Mouse (Mus musculus) erythroblast, embryonic 14.5 days (primary cell): ENCODE data around the gene Grm7.

ENCODE experiments used
- GATA1 ChIP-seq: IDR thresholded peaks from 2 replicates; pipeline ENCODE4 v1.6.1; 2012; ENCODE audit warnings: low read length, inconsistent platforms, mixed read lengths
- TAL1 ChIP-seq: IDR thresholded peaks from 3 replicates; pipeline ENCODE4 v1.6.1; 2012; ENCODE audit warnings: low read length, inconsistent platforms, mixed read lengths

GRCm38 (mm10) chr6:111255215-111255614 lies 609.8 kb downstream of the Grm7 start:
- no peak for TF ChIP-seq TAL1
- TF ChIP-seq GATA1, result no peak
